Mouse (Mus musculus) lung, embryonic 16.5 days (tissue): ENCODE measurements around the gene Tmco5. TPM values are rescaled to one million over a fixed set of nuclear protein-coding genes. Genes with fewer than 3 reads are reported as not detected.

ENCODE experiments used
- ATAC-seq: fragments of 200-750 bp; cut with Nextera tagmentation; 2 replicates; pipeline ENCODE4 v1.8.0; 2017; ENCODE audit warnings: low read depth, mild to moderate bottlenecking, moderate library complexity
- H3K27ac ChIP-seq: fragments of 300-500 bp; sonication (generic); 2 replicates; pipeline ENCODE4 v1.5.1; 2014; ENCODE audit warnings: mild to moderate bottlenecking, control low read depth, low read length
- H3K27me3 ChIP-seq: fragments of 300-500 bp; sonication (generic); 2 replicates; pipeline ENCODE4 v1.6.1; 2014; ENCODE audit warnings: low read depth, low read length, mixed read lengths; ENCODE audit not compliant: control insufficient read depth, insufficient read depth
- H3K36me3 ChIP-seq: fragments of 300-500 bp; sonication (generic); 2 replicates; pipeline ENCODE4 v1.6.1; 2014; ENCODE audit warnings: low read length; ENCODE audit not compliant: control insufficient read depth, insufficient read depth
- H3K4me1 ChIP-seq: fragments of 300-500 bp; sonication (generic); replicated peaks from 2 replicates; pipeline ENCODE4 v1.6.1; 2014; ENCODE audit warnings: low read length, mixed read lengths; ENCODE audit not compliant: control insufficient read depth, insufficient read depth
- H3K4me2 ChIP-seq: fragments of 300-500 bp; sonication (generic); 2 replicates; pipeline ENCODE4 v1.6.1; 2014; ENCODE audit warnings: low read depth, low read length, control low read depth
- H3K4me3 ChIP-seq: fragments of 300-500 bp; sonication (generic); 2 replicates; pipeline ENCODE4 v1.5.1; 2014; ENCODE audit warnings: mild to moderate bottlenecking, low read length, control low read depth
- H3K9ac ChIP-seq: fragments of 300-500 bp; sonication (generic); 2 replicates; pipeline ENCODE4 v1.6.1; 2014; ENCODE audit warnings: low read length, control low read depth
- H3K9me3 ChIP-seq: fragments of 300-500 bp; sonication (generic); 2 replicates; pipeline ENCODE4 v1.6.1; 2016; ENCODE audit warnings: low read length; ENCODE audit not compliant: control insufficient read depth
- WGBS: fragments of 180-500 bp; shearing (Covaris S2); extraction: QIAGEN DNeasy Blood & Tissue Kit; methylation state at CpG from one replicate; pipeline ENCODE4 v1.1.7; 2014; 5-methylcytosine and 5-hydroxymethylcytosine counted together
- polyA plus RNA-seq: library from polyadenylated mRNA; unstranded; fragments of >200 nt; fragmentation: Nextera tagmentation; extraction: Ambion mirVana; gene quantifications from 2 replicates; pipeline ENCODE4 v1.2.1, GENCODE M21; 2015

Tmco5 gene
- polyA plus RNA-seq, 1 experiment from 2014 or later, result not detected

DNA sequence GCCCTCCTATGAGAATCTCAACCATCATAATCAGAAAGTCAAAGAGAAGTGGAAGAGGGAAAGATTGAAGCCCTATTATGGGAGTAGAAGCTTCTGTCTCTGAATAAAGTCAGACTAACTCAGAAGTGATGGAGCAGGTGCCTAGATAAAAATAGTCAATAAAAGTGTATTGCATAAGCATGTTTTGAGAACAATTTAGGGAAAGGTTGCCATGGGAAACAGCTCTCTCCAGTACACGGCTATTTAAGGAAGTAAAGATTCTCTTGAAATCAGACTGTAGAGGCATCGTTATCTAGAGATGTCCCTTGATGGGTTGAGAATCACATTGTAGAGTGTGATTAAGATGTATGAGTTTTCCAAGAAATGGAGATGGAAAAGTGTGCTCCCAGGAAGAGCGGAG is 1.2 kb downstream of the Tmco5 start:
- H3K36me3 ChIP-seq, result no peaks in the 10 kb centered on the region
- no peaks in the 10 kb centered on the region for H3K9me3 ChIP-seq
- no peaks in the 10 kb centered on the region for H3K27me3 ChIP-seq
- no peak for ATAC-seq
- H3K9ac ChIP-seq, result no peak overlapping the region
- 79% methylated on average over 3 of the region's 3 CpGs for WGBS
- H3K27ac ChIP-seq, result no peak overlapping the region
- no peak overlapping the region for H3K4me3 ChIP-seq
- no peaks in the 10 kb centered on the region for H3K4me1 ChIP-seq
- no peak overlapping the region for H3K4me2 ChIP-seq

- Histone ChIP-seq H3K9ac (peak overlapping the region; percentile 26; the same call in 1 of the 2 replicates), H3K4me3 (peak overlapping the region; percentile 40), H3K4me2 (peak overlapping the region; percentile 67), H3K36me3 (no peaks in the 10 kb centered on the region), H3K4me1 (peaks cover 5% of the 10 kb centered on the region; the same call in 1 of the 2 replicates), H3K9me3 (no peaks in the 10 kb centered on the region), H3K27me3 (no peaks in the 10 kb centered on the region), H3K27ac (no peak overlapping the region)
- no peak for ATAC-seq
- WGBS, result 18% methylated on average over 13 of the region's 14 CpGs
These were observed 15.0 kb downstream of the Tmco5 start for GRCm38 (mm10) chr2:116893316-116893987.

GRCm38 (mm10) chr2:116893988-116894363 is 15.5 kb downstream of the Tmco5 start:
- Histone ChIP-seq H3K4me3 (peak overlapping the region; percentile 40), H3K36me3 (no peaks in the 10 kb centered on the region), H3K27ac (no peak overlapping the region), H3K27me3 (no peaks in the 10 kb centered on the region), H3K4me1 (peaks cover 5% of the 10 kb centered on the region; the same call in 1 of the 2 replicates), H3K4me2 (peak overlapping the region; percentile 67), H3K9ac (peak overlapping the region; percentile 51; the same call in 1 of the 2 replicates), H3K9me3 (no peaks in the 10 kb centered on the region)
- ATAC-seq, result peak; percentile 85
- WGBS, result 2% methylated on average over 9 of the region's 9 CpGs

GRCm38 (mm10) chr2:116899615-116900272 is 21.3 kb downstream of the Tmco5 start:
- ATAC-seq, result peak; percentile 82
- no peaks in the 10 kb centered on the region for H3K27me3 ChIP-seq
- H3K9ac ChIP-seq, result peak overlapping the region; percentile 44
- no peaks in the 10 kb centered on the region for H3K36me3 ChIP-seq
- 15% methylated on average over 18 of the region's 19 CpGs for WGBS
- no peaks in the 10 kb centered on the region for H3K9me3 ChIP-seq
- H3K4me1 ChIP-seq, result no peaks in the 10 kb centered on the region
- H3K4me3 ChIP-seq, result peak overlapping the region; percentile 42
- no peak overlapping the region for H3K27ac ChIP-seq
- H3K4me2 ChIP-seq, result peak overlapping the region; percentile 58

GRCm38 (mm10) chr2:116900273-116900843 is 21.9 kb downstream of the Tmco5 start:
- Histone ChIP-seq H3K4me3 (peak overlapping the region; percentile 42), H3K9me3 (no peaks in the 10 kb centered on the region), H3K4me2 (peak overlapping the region; percentile 58), H3K4me1 (no peaks in the 10 kb centered on the region), H3K9ac (peak overlapping the region; percentile 44), H3K27ac (no peak overlapping the region), H3K27me3 (no peaks in the 10 kb centered on the region), H3K36me3 (no peaks in the 10 kb centered on the region)
- WGBS, result 26% methylated on average over 10 of the region's 10 CpGs
- ATAC-seq, result peak; percentile 67

GRCm38 (mm10) chr2:116908268-116908667 is 29.8 kb downstream of the Tmco5 start:
- Histone ChIP-seq H3K9me3 (no peaks in the 10 kb centered on the region), H3K4me3 (no peak overlapping the region), H3K9ac (no peak overlapping the region), H3K27me3 (no peaks in the 10 kb centered on the region), H3K27ac (no peak overlapping the region), H3K36me3 (no peaks in the 10 kb centered on the region), H3K4me1 (no peaks in the 10 kb centered on the region), H3K4me2 (no peak overlapping the region)
- WGBS, result 62% methylated on average over 8 of the region's 8 CpGs
- no peak for ATAC-seq

- Histone ChIP-seq H3K4me2 (no peak overlapping the region), H3K9ac (no peak overlapping the region), H3K4me3 (no peak overlapping the region), H3K4me1 (no peaks in the 10 kb centered on the region), H3K9me3 (no peaks in the 10 kb centered on the region), H3K36me3 (no peaks in the 10 kb centered on the region), H3K27ac (no peak overlapping the region), H3K27me3 (no peaks in the 10 kb centered on the region)
- no peak for ATAC-seq
- WGBS, result 43% methylated on average over 7 of the region's 7 CpGs
These were observed 34.0 kb downstream of the Tmco5 start for GRCm38 (mm10) chr2:116912334-116913070.

DNA sequence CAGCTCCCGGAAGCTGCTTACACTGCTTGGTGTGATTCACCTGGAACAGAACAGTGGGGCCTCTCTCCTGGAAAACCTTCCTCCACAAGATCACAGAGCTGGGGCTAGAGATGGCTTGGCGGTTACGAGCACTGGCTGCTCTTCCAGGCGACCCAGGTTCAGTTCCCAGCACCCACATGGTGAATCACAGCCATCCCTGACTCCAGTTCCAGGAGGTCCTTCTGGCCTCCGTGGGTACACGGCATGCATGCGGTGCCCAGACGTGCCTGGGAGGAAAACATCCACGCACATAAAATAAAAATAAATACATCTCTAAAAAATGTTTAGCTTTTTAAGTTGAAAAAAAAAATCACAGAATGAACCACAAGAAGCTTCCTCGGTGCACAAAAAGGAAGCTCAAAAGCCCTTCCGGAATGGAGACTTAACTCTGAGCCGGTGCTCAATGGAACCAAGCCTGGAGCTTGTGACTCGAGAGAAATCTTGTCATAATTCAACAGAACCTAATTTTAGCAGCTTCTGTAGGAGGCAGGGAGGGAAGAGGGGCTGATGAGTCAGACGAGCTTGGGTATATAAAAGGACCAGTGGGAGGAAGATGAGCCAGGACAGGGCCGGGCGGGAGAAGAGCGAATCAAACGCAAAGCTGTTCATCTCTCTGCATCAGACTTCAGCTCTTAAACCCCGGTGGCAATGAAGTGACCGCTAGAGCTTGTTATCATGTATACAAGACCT is 35.4 kb downstream of the Tmco5 start:
- 76% methylated on average over 20 of the region's 20 CpGs for WGBS
- Histone ChIP-seq H3K4me2 (no peak overlapping the region), H3K27me3 (no peaks in the 10 kb centered on the region), H3K27ac (no peak overlapping the region), H3K36me3 (no peaks in the 10 kb centered on the region), H3K4me1 (no peaks in the 10 kb centered on the region), H3K4me3 (no peak overlapping the region), H3K9me3 (no peaks in the 10 kb centered on the region), H3K9ac (no peak overlapping the region)
- ATAC-seq, result no peak
